Mouse (Mus musculus) MEL (cell line): ENCODE measurements around the gene Psd4. TPM values are rescaled to one million over a fixed set of nuclear protein-coding genes. Genes with fewer than 3 reads are reported as not detected.

Source experiments
- DNase-seq: peaks from one replicate; pipeline ENCODE4 v3.0.0; 2011; ENCODE audit warnings: low read depth, low spot score
- H3K27ac ChIP-seq: 2 replicates; pipeline ENCODE4 v1.5.1; 2012; ENCODE audit warnings: low read depth, mild to moderate bottlenecking, control low read depth, low read length, moderate library complexity; ENCODE audit not compliant: control insufficient read depth
- H3K27me3 ChIP-seq, 2 experiments: fragments of 150-350 bp in 1 of 2; sonication (generic) in 1 of 2; 2 replicates each; pipeline ENCODE4 v1.6.1; 2012; ENCODE audit warnings: low read length in 2 of 2, mild to moderate bottlenecking in 2 of 2, improper control_type of control experiment in 1 of 2, moderate library complexity in 1 of 2; ENCODE audit not compliant: insufficient read depth in 2 of 2, control insufficient read depth in 1 of 2
- H3K36me3 ChIP-seq, 2 experiments: 2 replicates each; pipeline ENCODE4 v1.6.1; 2012 to 2014; ENCODE audit warnings: low read length in 2 of 2, improper control_type of control experiment in 1 of 2, inconsistent platforms in 1 of 2, mild to moderate bottlenecking in 1 of 2; ENCODE audit not compliant: insufficient read depth in 2 of 2, control insufficient read depth in 1 of 2
- H3K4me1 ChIP-seq, 2 experiments: fragments of 150-350 bp in 1 of 2; sonication (generic) in 1 of 2; 2 replicates each; pipeline ENCODE4 v1.6.1; 2012; ENCODE audit warnings: low read length in 2 of 2, improper control_type of control experiment in 1 of 2, mild to moderate bottlenecking in 1 of 2; ENCODE audit not compliant: insufficient read depth in 2 of 2, control insufficient read depth in 1 of 2
- H3K4me3 ChIP-seq, 2 experiments: fragments of 150-350 bp in 1 of 2; sonication (generic) in 1 of 2; 2 replicates each; pipeline ENCODE4 v1.5.1; 2012; ENCODE audit warnings: low read depth in 2 of 2, low read length in 2 of 2, mild to moderate bottlenecking in 2 of 2, moderate library complexity in 2 of 2, control low read depth in 1 of 2, improper control_type of control experiment in 1 of 2; ENCODE audit not compliant: control insufficient read depth in 1 of 2, insufficient read depth in 1 of 2
- H3K79me2 ChIP-seq: 2 replicates; pipeline ENCODE4 v1.6.1; 2012; ENCODE audit warnings: mild to moderate bottlenecking, low read length, moderate library complexity; ENCODE audit not compliant: control insufficient read depth, poor library complexity, insufficient read depth
- H3K9ac ChIP-seq: 2 replicates; pipeline ENCODE4 v1.6.1; 2012; ENCODE audit warnings: low read depth, mild to moderate bottlenecking, control low read depth, low read length, moderate library complexity; ENCODE audit not compliant: control insufficient read depth, poor library complexity, severe bottlenecking
- H3K9me3 ChIP-seq: fragments of 150-350 bp; sonication (generic); replicated peaks from 2 replicates; pipeline ENCODE4 v1.6.1; 2012; ENCODE audit warnings: mild to moderate bottlenecking, low read length, improper control_type of control experiment, moderate library complexity; ENCODE audit not compliant: insufficient read depth
- CHD2 ChIP-seq: IDR thresholded peaks from 2 replicates; pipeline ENCODE4 v1.6.1; 2011; ENCODE audit warnings: low read length, improper control_type of control experiment
- E2F4 ChIP-seq: IDR thresholded peaks from 2 replicates; pipeline ENCODE4 v1.6.1; 2011; ENCODE audit warnings: low read depth, low read length, improper control_type of control experiment, borderline replicate concordance
- EP300 ChIP-seq, 2 experiments: IDR thresholded peaks; 2 replicates each; pipeline ENCODE4 v1.6.1; 2011; ENCODE audit warnings: improper control_type of control experiment in 2 of 2, low read length in 2 of 2, low read depth in 1 of 2, mild to moderate bottlenecking in 1 of 2
- ETS1 ChIP-seq: IDR thresholded peaks from 2 replicates; pipeline ENCODE4 v1.6.1; 2012; ENCODE audit warnings: low read depth, mild to moderate bottlenecking, inconsistent platforms, low read length, improper control_type of control experiment, moderate library complexity
- GABPA ChIP-seq: IDR thresholded peaks from 2 replicates; pipeline ENCODE4 v1.6.1; 2012; ENCODE audit warnings: low read depth, mild to moderate bottlenecking, inconsistent platforms, low read length, improper control_type of control experiment, moderate library complexity
- HCFC1 ChIP-seq: IDR thresholded peaks from 2 replicates; pipeline ENCODE4 v1.6.1; 2012; ENCODE audit warnings: low read depth, mild to moderate bottlenecking, inconsistent platforms, low read length, improper control_type of control experiment, moderate library complexity
- JUND ChIP-seq: IDR thresholded peaks from 2 replicates; pipeline ENCODE4 v1.6.1; 2011; ENCODE audit warnings: low read depth, mild to moderate bottlenecking, improper control_type of control experiment, low read length
- KAT2A ChIP-seq: conservative IDR thresholded peaks from 2 replicates; pipeline ENCODE4 v1.6.1; 2012; ENCODE audit warnings: low read depth, low read length, improper control_type of control experiment, inconsistent platforms
- MAFK ChIP-seq: IDR thresholded peaks from 2 replicates; pipeline ENCODE4 v1.6.1; 2011; ENCODE audit warnings: low read depth, mild to moderate bottlenecking, low read length, improper control_type of control experiment, borderline replicate concordance
- MEF2A ChIP-seq: IDR thresholded peaks from 2 replicates; pipeline ENCODE4 v1.6.1; 2014; ENCODE audit warnings: low read depth, mild to moderate bottlenecking, inconsistent platforms, low read length, improper control_type of control experiment; ENCODE audit not compliant: poor library complexity, insufficient replicate concordance, severe bottlenecking; ENCODE audit errors: extremely low read depth
- MXI1 ChIP-seq: IDR thresholded peaks from 2 replicates; pipeline ENCODE4 v1.6.1; 2011; ENCODE audit warnings: mild to moderate bottlenecking, low read depth, low read length, improper control_type of control experiment
- MYB ChIP-seq: IDR thresholded peaks from 2 replicates; pipeline ENCODE4 v1.6.1; 2011; ENCODE audit warnings: mild to moderate bottlenecking, low read depth, low read length, improper control_type of control experiment
- MYC ChIP-seq: IDR thresholded peaks from 2 replicates; pipeline ENCODE4 v1.6.1; 2011; ENCODE audit warnings: low read depth, mild to moderate bottlenecking, low read length, improper control_type of control experiment, moderate library complexity
- NELFE ChIP-seq: IDR thresholded peaks from 2 replicates; pipeline ENCODE4 v1.6.1; 2011; ENCODE audit warnings: low read depth, low read length, improper control_type of control experiment
- NRF1 ChIP-seq: IDR thresholded peaks from 2 replicates; pipeline ENCODE4 v1.6.1; 2014; ENCODE audit warnings: low read depth, mild to moderate bottlenecking, inconsistent platforms, low read length, improper control_type of control experiment, moderate library complexity; ENCODE audit not compliant: poor library complexity, insufficient read depth, severe bottlenecking
- POLR2A ChIP-seq, 2 experiments: IDR thresholded peaks; 2 replicates each; pipeline ENCODE4 v1.6.1; 2011 to 2012; ENCODE audit warnings: low read length in 2 of 2, mild to moderate bottlenecking in 2 of 2, control low read depth in 1 of 2, improper control_type of control experiment in 1 of 2, low read depth in 1 of 2, moderate library complexity in 1 of 2; ENCODE audit not compliant: control insufficient read depth in 1 of 2, insufficient read depth in 1 of 2, poor library complexity in 1 of 2
- POLR2AphosphoS2 ChIP-seq: IDR thresholded peaks from 2 replicates; pipeline ENCODE4 v1.6.1; 2011; ENCODE audit warnings: low read length, improper control_type of control experiment
- POLR2AphosphoS5 ChIP-seq: IDR thresholded peaks from 2 replicates; pipeline ENCODE4 v1.6.1; 2012; ENCODE audit warnings: low read depth, borderline replicate concordance, mild to moderate bottlenecking, inconsistent platforms, low read length, moderate library complexity, mixed read lengths
- RCOR1 ChIP-seq: IDR thresholded peaks from 2 replicates; pipeline ENCODE4 v1.6.1; 2012; ENCODE audit warnings: low read depth, mild to moderate bottlenecking, inconsistent platforms, low read length, improper control_type of control experiment
- SMC3 ChIP-seq: IDR thresholded peaks from 2 replicates; pipeline ENCODE4 v1.6.1; 2011; ENCODE audit warnings: low read depth, low read length, improper control_type of control experiment
- TBP ChIP-seq: IDR thresholded peaks from 2 replicates; pipeline ENCODE4 v1.8.0; 2011; ENCODE audit warnings: low read depth, low read length, improper control_type of control experiment
- UBTF ChIP-seq: IDR thresholded peaks from 2 replicates; pipeline ENCODE4 v1.6.1; 2012; ENCODE audit warnings: low read depth, mild to moderate bottlenecking, inconsistent platforms, low read length, improper control_type of control experiment, moderate library complexity, borderline replicate concordance; ENCODE audit not compliant: insufficient read depth
- ZKSCAN1 ChIP-seq: IDR thresholded peaks from 2 replicates; pipeline ENCODE4 v1.6.1; 2012; ENCODE audit warnings: low read depth, mild to moderate bottlenecking, inconsistent platforms, low read length, improper control_type of control experiment, moderate library complexity
- ZMIZ1 ChIP-seq: IDR thresholded peaks from 2 replicates; pipeline ENCODE4 v1.6.1; 2012; ENCODE audit warnings: low read depth, mild to moderate bottlenecking, inconsistent platforms, low read length, improper control_type of control experiment, moderate library complexity
- ZNF384 ChIP-seq: IDR thresholded peaks from 2 replicates; pipeline ENCODE4 v1.6.1; 2012; ENCODE audit warnings: low read depth, mild to moderate bottlenecking, inconsistent platforms, low read length, improper control_type of control experiment
- polyA plus RNA-seq, 2 experiments: library from polyadenylated mRNA; stranded (reverse) in 1 of 2; unstranded in 1 of 2; fragments of >175 nt in 1 of 2; fragments of >200 nt in 1 of 2; gene quantifications; 2 replicates each; pipeline versions ENCODE4 v1.2.1 to v1.2.4; 2012; ENCODE audit warnings: low replicate concordance in 2 of 2, low read depth in 1 of 2; ENCODE audit not compliant: insufficient read length in 2 of 2, insufficient read depth in 1 of 2, missing spikeins in 1 of 2
- total RNA-seq: library from RNA; depleted of rRNA; stranded (reverse); fragments of 300-350 nt; gene quantifications from 2 replicates; pipeline ENCODE4 v1.2.3, GENCODE M21; 2012

The Psd4 gene
- total and polyA plus RNA-seq, 3 experiments = 0.11 TPM; not detected in 2

DNA sequence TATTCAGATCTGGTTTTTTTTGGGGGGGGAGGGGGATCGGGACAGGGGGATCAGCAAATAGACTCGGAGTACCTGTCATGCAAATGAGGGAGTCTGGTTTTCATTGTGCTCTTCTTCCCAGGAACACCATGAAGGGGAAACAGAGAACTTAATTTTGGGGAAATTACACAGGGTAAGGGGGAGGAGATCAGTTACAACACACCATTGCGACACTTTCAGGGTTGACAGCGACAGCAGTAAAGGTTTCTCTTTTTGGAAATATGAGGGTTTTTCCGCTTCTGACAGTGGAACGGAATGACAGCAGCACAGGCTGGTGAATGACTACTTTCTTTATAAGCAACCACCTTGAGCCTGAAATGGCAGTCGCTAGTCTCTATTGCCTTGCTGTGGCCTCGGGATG, 22.3 kb upstream of the Psd4 start:
- H3K9me3 ChIP-seq = no peaks in the 10 kb centered on the region
- no peaks in the 10 kb centered on the region for H3K4me1 ChIP-seq
- TF ChIP-seq ZNF384 (no peak), NELFE (no peak), E2F4 (no peak), ETS1 (no peak), MEF2A (no peak), UBTF (no peak), EP300 (IDR thresholded peaks at IDR 0.05; ENCODE audit: low read depth in 1 of 2, low read length in 2 of 2) (no peak), RCOR1 (no peak), POLR2A (IDR thresholded peaks at IDR 0.05; ENCODE audit: control insufficient read depth in 1 of 2, insufficient read depth in 1 of 2, low read depth in 1 of 2, low read length in 2 of 2, poor library complexity in 1 of 2) (no peak), ZMIZ1 (no peak), SMC3 (no peak), GABPA (no peak), KAT2A (no peak), MAFK (no peak)
- TF ChIP-seq, all 39 proteins: peak for 0
- Histone ChIP-seq H3K27me3 (no peaks in the 10 kb centered on the region), H3K36me3 (no peaks in the 10 kb centered on the region), H3K9ac (no peak overlapping the region), H3K79me2 (no peaks in the 10 kb centered on the region), H3K27ac (no peak overlapping the region), H3K4me3 (no peak overlapping the region)
- no peak for DNase-seq

DNA sequence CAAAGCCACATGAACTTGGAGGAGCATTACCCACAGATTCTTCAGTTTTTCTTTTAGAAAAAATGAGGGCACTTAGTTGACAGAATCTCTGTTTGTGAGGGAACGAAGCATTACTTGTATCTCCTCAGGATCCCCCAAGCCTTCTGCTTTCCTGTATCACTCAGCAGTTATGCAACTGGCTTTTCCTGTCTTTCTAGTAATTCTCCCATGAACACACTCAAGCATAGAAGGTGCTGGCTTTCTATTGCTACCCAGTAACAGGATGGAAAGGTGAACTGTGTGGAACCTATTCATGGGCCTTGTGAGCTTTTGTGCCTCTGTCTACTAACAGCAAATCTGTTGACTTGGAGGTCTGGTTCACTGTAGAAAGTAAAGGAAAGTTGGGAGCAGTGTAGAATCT, 19.5 kb upstream of the Psd4 start:
- no peaks in the 10 kb centered on the region for H3K27me3 ChIP-seq
- no peak overlapping the region for H3K9ac ChIP-seq
- TF ChIP-seq NRF1 (no peak), MYC (no peak), ETS1 (no peak), CHD2 (no peak), NELFE (no peak), MAFK (no peak), MYB (no peak), POLR2AphosphoS2 (no peak), RCOR1 (no peak), ZKSCAN1 (no peak), MXI1 (no peak), POLR2AphosphoS5 (no peak), MEF2A (no peak), UBTF (no peak), TBP (no peak), JUND (no peak), HCFC1 (no peak)
- TF ChIP-seq, all 39 proteins: peak for 0
- Histone ChIP-seq H3K79me2 (no peaks in the 10 kb centered on the region), H3K36me3 (no peaks in the 10 kb centered on the region), H3K9me3 (no peaks in the 10 kb centered on the region), H3K27ac (no peak overlapping the region), H3K4me1 (no peaks in the 10 kb centered on the region), H3K4me3 (no peak overlapping the region)
- DNase-seq = no peak
